Mouse (Mus musculus) limb, embryonic 13.5 days (tissue): Measurements from ENCODE around the gene Zcchc24. TPM values are rescaled to one million over a fixed set of nuclear protein-coding genes. Genes with fewer than 3 reads are reported as not detected.

ENCODE experiments used
- ATAC-seq: fragments of 200-750 bp; cut with Nextera tagmentation; 2 replicates; pipeline ENCODE4 v1.8.0; 2017; ENCODE audit warnings: low read depth, moderate number of reproducible peaks, moderate TSS enrichment; ENCODE audit not compliant: low FRiP score
- H3K27ac ChIP-seq: fragments of 300-500 bp; sonication (generic); 2 replicates; pipeline ENCODE4 v1.5.1; 2015; ENCODE audit warnings: inconsistent platforms, mild to moderate bottlenecking, moderate library complexity
- H3K27me3 ChIP-seq: fragments of 300-500 bp; sonication (generic); 2 replicates; pipeline ENCODE4 v1.6.1; 2015; ENCODE audit warnings: mild to moderate bottlenecking, inconsistent platforms
- H3K36me3 ChIP-seq: fragments of 300-500 bp; sonication (generic); 2 replicates; pipeline ENCODE4 v1.6.1; 2015; ENCODE audit warnings: inconsistent platforms, mild to moderate bottlenecking, moderate library complexity
- H3K4me1 ChIP-seq: fragments of 300-500 bp; sonication (generic); 2 replicates; pipeline ENCODE4 v1.6.1; 2015; ENCODE audit warnings: inconsistent platforms
- H3K4me2 ChIP-seq: fragments of 300-500 bp; sonication (generic); replicated peaks from 2 replicates; pipeline ENCODE4 v1.6.1; 2015; ENCODE audit warnings: inconsistent platforms, mild to moderate bottlenecking, moderate library complexity
- H3K4me3 ChIP-seq: fragments of 300-500 bp; sonication (generic); 2 replicates; pipeline ENCODE4 v1.5.1; 2015; ENCODE audit warnings: moderate library complexity, mild to moderate bottlenecking, inconsistent platforms
- H3K9ac ChIP-seq: fragments of 300-500 bp; sonication (generic); 2 replicates; pipeline ENCODE4 v1.6.1; 2015; ENCODE audit warnings: mild to moderate bottlenecking, inconsistent platforms
- H3K9me3 ChIP-seq: fragments of 300-500 bp; sonication (generic); 2 replicates; pipeline ENCODE4 v1.6.1; 2016; ENCODE audit warnings: inconsistent platforms
- WGBS: fragments of 180-500 bp; shearing (Covaris S2); methylation state at CpG from one replicate; pipeline ENCODE4 v1.1.7; 2015; 5-methylcytosine and 5-hydroxymethylcytosine counted together
- polyA plus RNA-seq: library from polyadenylated mRNA; unstranded; fragments of >200 nt; fragmentation: Nextera tagmentation; extraction: Ambion mirVana; gene quantifications from 2 replicates; pipeline ENCODE4 v1.2.1, GENCODE M21; 2015

Zcchc24 gene
- polyA plus RNA-seq, 1 experiment from 2014 or later = 37.6 TPM

- Histone ChIP-seq H3K36me3 (peaks cover 10% of the 10 kb centered on the region), H3K4me1 (peaks cover 44% of the 10 kb centered on the region), H3K9ac (no peak overlapping the region), H3K27me3 (no peaks in the 10 kb centered on the region), H3K4me3 (no peak overlapping the region), H3K9me3 (no peaks in the 10 kb centered on the region), H3K27ac (no peak overlapping the region), H3K4me2 (no peak overlapping the region)
- 54% methylated on average over 4 of the region's 4 CpGs for WGBS
- no peak for ATAC-seq
These were observed 58.8 kb downstream of the Zcchc24 start for GRCm38 (mm10) chr14:25710073-25710472.

- Histone ChIP-seq H3K9ac (peak overlapping the region; percentile 50), H3K4me1 (peaks cover 44% of the 10 kb centered on the region), H3K27ac (peak overlapping the region; percentile 52; the same call in 1 of the 2 replicates), H3K4me3 (no peak overlapping the region), H3K27me3 (no peaks in the 10 kb centered on the region), H3K36me3 (no peaks in the 10 kb centered on the region), H3K4me2 (no peak overlapping the region), H3K9me3 (no peaks in the 10 kb centered on the region)
- WGBS = 76% methylated on average over 2 of the region's 2 CpGs
- ATAC-seq = peak; percentile 41; the same call in 1 of the 2 replicates
These were observed 59.9 kb downstream of the Zcchc24 start for GRCm38 (mm10) chr14:25708917-25709316.

GRCm38 (mm10) chr14:25708451-25708850 is 60.4 kb downstream of the Zcchc24 start:
- no peak overlapping the region for H3K4me2 ChIP-seq
- H3K4me1 ChIP-seq = peaks cover 44% of the 10 kb centered on the region
- no peaks in the 10 kb centered on the region for H3K36me3 ChIP-seq
- peak overlapping the region; percentile 52; the same call in 1 of the 2 replicates for H3K27ac ChIP-seq
- ATAC-seq = peak; percentile 1; the same call in 1 of the 2 replicates
- no peaks in the 10 kb centered on the region for H3K27me3 ChIP-seq
- WGBS = 55% methylated on average over 4 of the region's 4 CpGs
- no peak overlapping the region for H3K4me3 ChIP-seq
- no peaks in the 10 kb centered on the region for H3K9me3 ChIP-seq
- H3K9ac ChIP-seq = no peak overlapping the region

- no peaks in the 10 kb centered on the region for H3K9me3 ChIP-seq
- no peak for ATAC-seq
- H3K4me2 ChIP-seq = no peak overlapping the region
- H3K4me1 ChIP-seq = peaks cover 44% of the 10 kb centered on the region
- no peaks in the 10 kb centered on the region for H3K36me3 ChIP-seq
- peak overlapping the region; percentile 52; the same call in 1 of the 2 replicates for H3K27ac ChIP-seq
- 54% methylated on average over 5 of the region's 5 CpGs for WGBS
- H3K27me3 ChIP-seq = no peaks in the 10 kb centered on the region
- H3K9ac ChIP-seq = no peak overlapping the region
- no peak overlapping the region for H3K4me3 ChIP-seq
These were observed 61.1 kb downstream of the Zcchc24 start for GRCm38 (mm10) chr14:25707691-25708181.

- Histone ChIP-seq H3K27ac (no peak overlapping the region), H3K9ac (no peak overlapping the region), H3K36me3 (peaks cover 40% of the 10 kb centered on the region), H3K27me3 (no peaks in the 10 kb centered on the region), H3K4me2 (no peak overlapping the region), H3K9me3 (no peaks in the 10 kb centered on the region), H3K4me3 (no peak overlapping the region), H3K4me1 (0 out of 2 replicates have a peak, but pooled peaks cover 2% of the 10 kb centered on the region)
- 0 out of 2 replicates have a peak, but pooled peaks have one; percentile 64 for ATAC-seq
These were observed 66.9 kb downstream of the Zcchc24 start for GRCm38 (mm10) chr14:25701986-25702385.

GRCm38 (mm10) chr14:25696356-25696755 is 72.5 kb downstream of the Zcchc24 start:
- 61% methylated on average over 2 of the region's 2 CpGs for WGBS
- H3K36me3 ChIP-seq = peaks cover 54% of the 10 kb centered on the region

GRCm38 (mm10) chr14:25695059-25695458 is 73.8 kb downstream of the Zcchc24 start:
- Histone ChIP-seq H3K27ac (no peak overlapping the region), H3K4me1 (peaks cover 31% of the 10 kb centered on the region), H3K27me3 (no peaks in the 10 kb centered on the region), H3K4me3 (peak overlapping the region; percentile 87), H3K9ac (peak overlapping the region; percentile 86), H3K4me2 (peak overlapping the region; percentile 96), H3K36me3 (peaks cover 44% of the 10 kb centered on the region), H3K9me3 (no peaks in the 10 kb centered on the region)
- ATAC-seq = no peak
- 61% methylated on average over 6 of the region's 6 CpGs for WGBS

More at GRCm38 (mm10) chr14:25696356-25696755, 72.5 kb downstream of the Zcchc24 start:
- Histone ChIP-seq H3K4me2 (no peak overlapping the region), H3K4me1 (peaks cover 31% of the 10 kb centered on the region), H3K4me3 (no peak overlapping the region), H3K27ac (no peak overlapping the region), H3K27me3 (no peaks in the 10 kb centered on the region), H3K9me3 (no peaks in the 10 kb centered on the region), H3K9ac (no peak overlapping the region)
- no peak for ATAC-seq

GRCm38 (mm10) chr14:25694569-25694897 is 74.3 kb downstream of the Zcchc24 start:
- Histone ChIP-seq H3K9me3 (no peaks in the 10 kb centered on the region), H3K4me2 (peak overlapping the region; percentile 96), H3K9ac (peak overlapping the region; percentile 86), H3K4me3 (peak overlapping the region; percentile 87), H3K27ac (no peak overlapping the region), H3K27me3 (no peaks in the 10 kb centered on the region), H3K4me1 (peaks cover 31% of the 10 kb centered on the region), H3K36me3 (peaks cover 39% of the 10 kb centered on the region)
- WGBS = 0% methylated on average over 10 of the region's 10 CpGs
- ATAC-seq = peak; percentile 25; the same call in 1 of the 2 replicates

- peak within 1 kb of the TSS; percentile 28 for H3K27ac ChIP-seq
These were observed 74.8 kb downstream of the Zcchc24 start, which contains the start of gene Ppif for GRCm38 (mm10) chr14:25693888-25694568. Ppif (plus strand) TSS chr14:25694154.

GRCm38 (mm10) chr14:25693271-25693887 is 75.5 kb downstream of the Zcchc24 start:
- Histone ChIP-seq H3K9me3 (no peaks in the 10 kb centered on the region), H3K27me3 (no peaks in the 10 kb centered on the region), H3K4me2 (peak overlapping the region; percentile 96), H3K4me1 (peaks cover 31% of the 10 kb centered on the region), H3K27ac (peak overlapping the region; percentile 22; the same call in 1 of the 2 replicates), H3K4me3 (peak overlapping the region; percentile 87), H3K36me3 (peaks cover 27% of the 10 kb centered on the region), H3K9ac (peak overlapping the region; percentile 50; the same call in 1 of the 2 replicates)
- 72% methylated on average over 6 of the region's 6 CpGs for WGBS
- ATAC-seq = peak; percentile 21; the same call in 1 of the 2 replicates

More at GRCm38 (mm10) chr14:25693888-25694568, 74.8 kb downstream of the Zcchc24 start, which contains the start of gene Ppif:
- H3K4me1 ChIP-seq = peaks cover 31% of the 10 kb centered on the region
- H3K9me3 ChIP-seq = no peaks in the 10 kb centered on the region
- peak within 1 kb of the TSS; percentile 86 for H3K9ac ChIP-seq
- H3K36me3 ChIP-seq = peaks cover 34% of the 10 kb centered on the region
- H3K4me3 ChIP-seq = peak within 1 kb of the TSS; percentile 87
- H3K27me3 ChIP-seq = no peaks in the 10 kb centered on the region
- under 1% methylated on average over 70 of the region's 70 CpGs for WGBS
- ATAC-seq = peak; percentile 89
- peak within 1 kb of the TSS; percentile 96 for H3K4me2 ChIP-seq

- no peaks in the 10 kb centered on the region for H3K27me3 ChIP-seq
- peaks cover 6% of the 10 kb centered on the region; the same call in 1 of the 2 replicates for H3K4me1 ChIP-seq
- H3K36me3 ChIP-seq = no peaks in the 10 kb centered on the region
- no peak overlapping the region for H3K27ac ChIP-seq
- H3K9ac ChIP-seq = no peak overlapping the region
- no peak overlapping the region for H3K4me3 ChIP-seq
- no peaks in the 10 kb centered on the region for H3K9me3 ChIP-seq
- H3K4me2 ChIP-seq = no peak overlapping the region
- WGBS = 74% methylated on average over 10 of the region's 10 CpGs
- no peak for ATAC-seq
These were observed 81.6 kb downstream of the Zcchc24 start for GRCm38 (mm10) chr14:25686983-25687901.
